Mouse (Mus musculus): ENCODE results near the gene Cuta. TPM values are rescaled to one million over a fixed set of nuclear protein-coding genes. Genes with fewer than 3 reads are reported as not detected.

Gene Cuta
- polyA plus RNA-seq, 1 experiment: 169 TPM

- H3K36me3 ChIP-seq (ENCODE audit: control insufficient read depth, insufficient read depth): no peaks in the 10 kb centered on the region
- H3K4me2 ChIP-seq (ENCODE audit: low read depth): no peak overlapping the region
- H3ac ChIP-seq (ENCODE audit: control insufficient read depth, insufficient read length): no peak overlapping the region
- H3K79me2 ChIP-seq (ENCODE audit: control insufficient read depth, insufficient read depth): no peaks in the 10 kb centered on the region
- H3K27me3 ChIP-seq (ENCODE audit: control insufficient read depth, insufficient read depth, insufficient read length): no peaks in the 10 kb centered on the region
- no peak overlapping the region for H3K4me3 ChIP-seq
- no peak for TF ChIP-seq TCF3 (IDR thresholded peaks at IDR 0.05; ENCODE audit: insufficient read length, low read depth)
- no peak for TF ChIP-seq E2F4 (IDR thresholded peaks at IDR 0.05; ENCODE audit: insufficient read depth)
- TF ChIP-seq TCF12 (IDR thresholded peaks at IDR 0.05; ENCODE audit: insufficient read depth, poor library complexity, severe bottlenecking): no peak
- TF ChIP-seq REST (IDR thresholded peaks at IDR 0.05; ENCODE audit: insufficient read depth, insufficient read length): no peak
These were observed 18.5 kb upstream of the Cuta start for GRCm38 (mm10) chr17:26957872-26958271.

GRCm38 (mm10) chr17:26956895-26957294 lies 17.5 kb upstream of the Cuta start:
- TF ChIP-seq TCF3 (IDR thresholded peaks at IDR 0.05; ENCODE audit: insufficient read length, low read depth) (no peak), USF1 (IDR thresholded peaks at IDR 0.05; ENCODE audit: low read depth) (no peak), CEBPB (IDR thresholded peaks at IDR 0.05; ENCODE audit: insufficient read depth, poor library complexity, severe bottlenecking) (no peak), MAX (IDR thresholded peaks at IDR 0.05; ENCODE audit: low read depth) (no peak), E2F4 (IDR thresholded peaks at IDR 0.05; ENCODE audit: insufficient read depth) (no peak), REST (IDR thresholded peaks at IDR 0.05; ENCODE audit: insufficient read depth, insufficient read length) (no peak), TCF12 (IDR thresholded peaks at IDR 0.05; ENCODE audit: insufficient read depth, poor library complexity, severe bottlenecking) (no peak), SRF (IDR thresholded peaks at IDR 0.05; ENCODE audit: control insufficient read depth, insufficient read length, low read depth) (no peak), MYOD1 (IDR thresholded peaks at IDR 0.05; ENCODE audit: control insufficient read depth in 1 of 3, insufficient read length in 2 of 3, low read depth in 2 of 3) (no peak), MYOG (IDR thresholded peaks at IDR 0.05; ENCODE audit: control insufficient read depth in 1 of 3, insufficient read depth in 1 of 3, insufficient read length in 2 of 3, low read depth in 2 of 3) (no peak)
- no peaks in the 10 kb centered on the region for H3K79me2 ChIP-seq (ENCODE audit: control insufficient read depth, insufficient read depth)
- no peaks in the 10 kb centered on the region for H3K36me3 ChIP-seq (ENCODE audit: control insufficient read depth, insufficient read depth)
- no peak overlapping the region for H3K4me3 ChIP-seq
- no peak overlapping the region for H3K4me2 ChIP-seq (ENCODE audit: low read depth)
- no peaks in the 10 kb centered on the region for H3K27me3 ChIP-seq (ENCODE audit: control insufficient read depth, insufficient read depth, insufficient read length)
- H3ac ChIP-seq (ENCODE audit: control insufficient read depth, insufficient read length): no peak overlapping the region

GRCm38 (mm10) chr17:26956309-26956708 lies 16.9 kb upstream of the Cuta start:
- TF ChIP-seq REST (IDR thresholded peaks at IDR 0.05; ENCODE audit: insufficient read depth, insufficient read length): no peak
- Histone ChIP-seq H3K27me3 (ENCODE audit: control insufficient read depth, insufficient read depth, insufficient read length) (no peaks in the 10 kb centered on the region), H3K36me3 (ENCODE audit: control insufficient read depth, insufficient read depth) (no peaks in the 10 kb centered on the region), H3K4me3 (no peak overlapping the region), H3K79me2 (ENCODE audit: control insufficient read depth, insufficient read depth) (no peaks in the 10 kb centered on the region), H3ac (ENCODE audit: control insufficient read depth, insufficient read length) (no peak overlapping the region), H3K4me2 (ENCODE audit: low read depth) (no peak overlapping the region)

GRCm38 (mm10) chr17:26953726-26954125 lies 14.4 kb upstream of the Cuta start:
- H3K27me3 ChIP-seq (ENCODE audit: control insufficient read depth, insufficient read depth, insufficient read length): no peaks in the 10 kb centered on the region
- no peak overlapping the region for H3ac ChIP-seq (ENCODE audit: control insufficient read depth, insufficient read length)
- peak overlapping the region; percentile 12 for H3K4me2 ChIP-seq (ENCODE audit: low read depth)
- no peak for TF ChIP-seq REST (IDR thresholded peaks at IDR 0.05; ENCODE audit: insufficient read depth, insufficient read length)
- no peak for TF ChIP-seq SRF (IDR thresholded peaks at IDR 0.05; ENCODE audit: control insufficient read depth, insufficient read length, low read depth)
- TF ChIP-seq E2F4 (IDR thresholded peaks at IDR 0.05; ENCODE audit: insufficient read depth): no peak
- TF ChIP-seq MYOD1 (IDR thresholded peaks at IDR 0.05; ENCODE audit: control insufficient read depth in 1 of 3, insufficient read length in 2 of 3, low read depth in 2 of 3): no peak
- no peak for TF ChIP-seq TCF12 (IDR thresholded peaks at IDR 0.05; ENCODE audit: insufficient read depth, poor library complexity, severe bottlenecking)
- H3K36me3 ChIP-seq (ENCODE audit: control insufficient read depth, insufficient read depth): no peaks in the 10 kb centered on the region
- H3K79me2 ChIP-seq (ENCODE audit: control insufficient read depth, insufficient read depth): no peaks in the 10 kb centered on the region
- H3K4me3 ChIP-seq: no peak overlapping the region

- Histone ChIP-seq H3K4me2 (ENCODE audit: low read depth) (no peak overlapping the region), H3K27me3 (ENCODE audit: control insufficient read depth, insufficient read depth, insufficient read length) (no peaks in the 10 kb centered on the region), H3K4me3 (no peak overlapping the region), H3K79me2 (ENCODE audit: control insufficient read depth, insufficient read depth) (no peaks in the 10 kb centered on the region), H3K36me3 (ENCODE audit: control insufficient read depth, insufficient read depth) (no peaks in the 10 kb centered on the region), H3ac (ENCODE audit: control insufficient read depth, insufficient read length) (no peak overlapping the region)
- TF ChIP-seq REST (IDR thresholded peaks at IDR 0.05; ENCODE audit: insufficient read depth, insufficient read length): no peak
- no peak for TF ChIP-seq TCF12 (IDR thresholded peaks at IDR 0.05; ENCODE audit: insufficient read depth, poor library complexity, severe bottlenecking)
- no peak for TF ChIP-seq POLR2A (IDR thresholded peaks at IDR 0.05; ENCODE audit: insufficient read length, low read depth)
- TF ChIP-seq CEBPB (IDR thresholded peaks at IDR 0.05; ENCODE audit: insufficient read depth, poor library complexity, severe bottlenecking): no peak
- no peak for TF ChIP-seq MYOD1 (IDR thresholded peaks at IDR 0.05; ENCODE audit: control insufficient read depth in 1 of 3, insufficient read length in 2 of 3, low read depth in 2 of 3)
- TF ChIP-seq USF1 (IDR thresholded peaks at IDR 0.05; ENCODE audit: low read depth): no peak
- no peak for TF ChIP-seq E2F4 (IDR thresholded peaks at IDR 0.05; ENCODE audit: insufficient read depth)
- TF ChIP-seq POLR2AphosphoS2 (IDR thresholded peaks at IDR 0.05; ENCODE audit: insufficient read length, low read depth): no peak
- no peak for TF ChIP-seq MAX (IDR thresholded peaks at IDR 0.05; ENCODE audit: low read depth)
- TF ChIP-seq MYOG (IDR thresholded peaks at IDR 0.05; ENCODE audit: control insufficient read depth in 1 of 3, insufficient read depth in 1 of 3, insufficient read length in 2 of 3, low read depth in 2 of 3): no peak
- no peak for TF ChIP-seq SRF (IDR thresholded peaks at IDR 0.05; ENCODE audit: control insufficient read depth, insufficient read length, low read depth)
- TF ChIP-seq TCF3 (IDR thresholded peaks at IDR 0.05; ENCODE audit: insufficient read length, low read depth): no peak
These were observed 13.8 kb upstream of the Cuta start for GRCm38 (mm10) chr17:26953201-26953600.
